Mouse (Mus musculus) MEL-GATA-1-ER (cell line): ENCODE results near the gene 1700057G04Rik.
A peak's percentile ranks its signal among the peaks of the same experiment; 100 is the strongest.

Source experiments
- DNase-seq: peaks from one replicate; pipeline ENCODE4 v3.0.0-alpha.2; 2012; ENCODE audit warnings: low read depth; ENCODE audit errors: extremely low read depth

Gene 1700057G04Rik

GRCm38 (mm10) chr9:92309077-92309476, at the start of gene 1700057G04Rik:
1700057G04Rik (plus strand) TSS chr9:92309377.
- DNase-seq, result no peak

GRCm38 (mm10) chr9:92260481-92261159, 48.6 kb upstream of the 1700057G04Rik start:
- no peak for DNase-seq

DNA sequence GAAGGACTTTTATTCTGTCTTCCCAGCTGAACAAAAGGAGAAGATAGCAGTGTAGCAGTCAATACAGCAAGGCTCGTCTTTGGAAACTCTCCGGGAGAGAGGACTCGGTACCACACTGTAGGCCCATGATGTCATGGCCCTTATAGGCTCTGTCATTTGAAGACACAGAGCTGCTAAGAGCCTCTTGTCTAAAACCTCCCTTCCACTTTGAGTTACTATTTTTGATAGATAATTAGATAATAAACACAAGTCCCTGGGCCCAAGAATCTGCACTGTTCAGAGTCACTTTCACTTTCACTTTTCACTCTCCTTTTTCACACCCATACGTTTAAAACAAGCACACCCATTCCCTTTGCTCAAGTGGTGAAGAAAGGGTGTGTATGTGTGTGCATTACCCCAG, 43.5 kb upstream of the 1700057G04Rik start:
- no peak for DNase-seq

- no peak for DNase-seq
Measured at GRCm38 (mm10) chr9:92266558-92267171, 42.5 kb upstream of the 1700057G04Rik start.

GRCm38 (mm10) chr9:92267732-92268131, 41.4 kb upstream of the 1700057G04Rik start:
- DNase-seq, result no peak

GRCm38 (mm10) chr9:92269829-92270404, 39.3 kb upstream of the 1700057G04Rik start:
- DNase-seq, result no peak

DNA sequence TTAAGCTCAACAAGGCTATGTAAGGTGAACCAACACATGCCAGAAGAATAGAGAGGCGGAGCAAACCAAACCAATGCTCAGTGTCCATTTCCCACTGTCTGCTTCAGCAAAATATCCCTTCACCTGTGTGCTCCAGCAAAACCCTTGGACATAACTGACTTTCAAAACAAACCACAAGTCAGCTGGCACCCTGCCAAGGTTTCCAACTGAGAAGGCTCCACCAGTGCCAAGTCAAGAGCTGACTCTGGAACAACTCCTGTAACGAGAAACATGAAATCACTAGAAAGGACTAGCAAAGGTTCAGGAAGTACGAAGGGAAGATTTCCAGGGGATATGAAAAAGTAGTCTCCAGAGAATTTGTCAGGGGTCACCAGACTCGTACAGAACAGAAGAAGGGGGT, 38.2 kb upstream of the 1700057G04Rik start:
- DNase-seq, result no peak

- no peak for DNase-seq
Measured at GRCm38 (mm10) chr9:92272650-92273049, 36.5 kb upstream of the 1700057G04Rik start.

DNA sequence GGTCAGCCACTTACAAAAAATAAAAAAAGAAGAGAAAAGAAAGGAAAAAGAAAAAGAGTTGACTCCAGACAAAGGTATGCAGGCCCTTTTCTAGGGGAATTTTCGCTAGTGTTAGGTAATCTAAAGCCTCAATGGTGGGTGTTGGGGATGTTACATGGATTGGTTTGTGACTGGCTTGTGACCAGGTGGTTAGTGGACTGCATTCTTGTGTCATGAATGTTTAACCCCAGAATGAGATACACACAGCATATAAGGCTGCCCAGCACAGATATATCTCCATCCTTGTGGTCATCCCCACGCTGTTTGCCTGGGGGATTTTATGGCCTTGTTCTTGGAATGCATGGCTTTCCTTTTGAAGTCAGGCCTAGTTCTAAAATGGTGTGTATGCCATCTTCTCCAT, 35.9 kb upstream of the 1700057G04Rik start:
- no peak for DNase-seq

- DNase-seq, result peak; percentile 92
Measured at GRCm38 (mm10) chr9:92273956-92274762, 35.0 kb upstream of the 1700057G04Rik start.

GRCm38 (mm10) chr9:92275486-92276207, 33.5 kb upstream of the 1700057G04Rik start, which contains the start of gene Plscr2:
Plscr2 (plus strand) TSS chr9:92275602.
- no peak for DNase-seq

DNA sequence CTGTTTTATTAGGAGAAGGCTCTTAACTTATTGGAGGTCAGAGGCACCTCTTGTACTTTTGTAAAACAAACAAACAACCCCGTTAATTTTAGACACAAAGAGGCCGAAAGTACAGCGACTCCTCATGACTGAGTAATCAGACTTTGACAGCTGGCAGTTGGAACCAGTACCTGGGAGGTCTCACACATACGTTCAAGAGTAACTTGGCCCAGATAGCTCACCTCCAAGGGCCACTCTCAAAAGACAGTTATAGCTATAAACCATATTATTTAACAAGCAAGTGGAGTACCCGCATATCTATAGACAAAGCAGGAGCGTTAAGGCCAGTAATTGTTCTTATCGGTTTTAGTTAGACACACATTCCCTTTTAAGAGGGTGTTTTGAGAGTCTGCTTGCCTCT, 32.8 kb upstream of the 1700057G04Rik start:
- DNase-seq, result no peak

- no peak for DNase-seq
Measured at GRCm38 (mm10) chr9:92280048-92280447, 29.1 kb upstream of the 1700057G04Rik start.

GRCm38 (mm10) chr9:92282563-92283171, 26.5 kb upstream of the 1700057G04Rik start:
- no peak for DNase-seq

- peak; percentile 78 for DNase-seq
Measured at GRCm38 (mm10) chr9:92289675-92290074, 19.5 kb upstream of the 1700057G04Rik start.

DNA sequence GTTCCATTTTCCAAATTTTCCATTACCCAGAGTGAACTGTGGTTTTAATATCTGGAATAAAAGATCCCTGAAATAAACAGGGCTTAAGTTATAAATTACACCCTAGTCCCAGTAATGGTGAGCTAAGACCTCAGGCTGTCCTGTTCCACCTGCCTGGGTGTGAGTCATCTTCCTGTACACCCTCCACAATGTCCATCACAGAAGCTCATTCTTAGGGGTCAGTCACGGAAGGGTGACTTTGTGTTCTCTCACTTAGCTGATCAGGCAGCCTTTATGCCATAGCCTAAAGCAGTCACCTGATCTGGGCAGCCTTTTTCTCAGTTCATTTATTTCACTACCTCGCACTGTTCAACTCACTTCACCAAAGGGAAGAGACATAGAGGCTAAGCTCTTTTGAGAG, 17.0 kb upstream of the 1700057G04Rik start:
- DNase-seq, result no peak

- no peak for DNase-seq
Measured at GRCm38 (mm10) chr9:92292922-92293321, 16.3 kb upstream of the 1700057G04Rik start.

GRCm38 (mm10) chr9:92293560-92294548, 15.3 kb upstream of the 1700057G04Rik start:
- DNase-seq, result no peak

DNA sequence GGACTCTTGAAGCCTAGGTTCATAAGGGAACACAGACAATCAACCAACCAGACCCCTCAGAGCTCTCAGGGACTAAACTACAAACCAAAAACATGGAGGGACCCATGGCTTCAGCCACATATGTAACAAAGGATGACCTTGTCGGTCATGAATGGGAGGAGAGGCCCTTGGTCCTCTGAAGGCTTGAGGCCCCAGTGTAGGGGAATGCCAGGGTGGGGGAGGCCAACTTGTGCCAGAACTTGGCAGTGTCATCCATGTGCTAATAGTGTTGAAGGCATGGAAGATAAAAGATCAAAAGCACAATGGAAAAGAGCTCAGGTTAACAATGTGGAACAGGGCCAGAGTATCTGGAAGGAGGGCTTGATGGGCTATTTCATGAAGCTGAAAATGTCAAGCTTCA, 10.9 kb upstream of the 1700057G04Rik start:
- DNase-seq, result no peak
